Mouse (Mus musculus) thymus, adult 2 months (tissue): ENCODE data around the gene Cabp2.

Experiments
- CTCF ChIP-seq: fragments of 200-500 bp; IDR thresholded peaks from 2 replicates; pipeline ENCODE4 v1.5.1; 2012; ENCODE audit warnings: mild to moderate bottlenecking, control low read depth, low read length, moderate library complexity, borderline replicate concordance; ENCODE audit not compliant: control insufficient read depth, poor library complexity, insufficient read depth; ENCODE audit errors: extremely low read depth
- POLR2A ChIP-seq: fragments of 200-500 bp; IDR thresholded peaks from 2 replicates; pipeline ENCODE4 v1.6.1; 2012; ENCODE audit warnings: mild to moderate bottlenecking, low read length, control low read depth, moderate library complexity; ENCODE audit not compliant: control insufficient read depth, poor library complexity, insufficient read depth; ENCODE audit errors: extremely low read depth

GRCm38 (mm10) chr19:4047859-4048258 is 33.5 kb upstream of the Cabp2 start:
- no peak for TF ChIP-seq POLR2A
- no peak for TF ChIP-seq CTCF
